Mouse (Mus musculus): ENCODE measurements around the gene Gm10337.
A peak's percentile ranks its signal among the peaks of the same experiment; 100 is the strongest.

Gm10337 gene

GRCm38 (mm10) chr15:102503447-102503846, at the start of gene Gm10337:
Gene Gm10337, plus strand, starts transcription at chr15:102503722.
- DNase-seq (ENCODE audit: low read depth): no peak

DNA sequence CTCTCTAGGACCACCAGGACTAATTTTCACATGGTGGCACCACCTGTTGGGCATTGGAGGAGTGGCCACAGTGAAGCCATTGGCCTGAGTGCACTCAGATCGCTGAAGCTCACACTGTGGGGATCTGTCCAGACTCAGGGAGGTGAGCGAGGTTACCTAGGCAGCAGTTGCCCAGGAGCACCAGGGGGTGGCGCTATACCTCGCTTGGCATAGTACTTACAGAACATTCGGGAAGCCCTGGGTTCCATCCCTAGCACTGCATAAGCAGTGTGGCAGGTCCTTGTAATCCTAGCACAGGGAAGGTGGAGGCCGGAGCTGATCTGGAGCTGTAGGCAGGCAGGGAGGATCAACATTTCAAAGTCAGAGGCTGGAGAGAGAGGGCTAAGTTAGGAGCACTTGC, 47.5 kb upstream of the Gm10337 start:
- DNase-seq (ENCODE audit: low read depth): no peak

GRCm38 (mm10) chr15:102458050-102458736, 45.3 kb upstream of the Gm10337 start:
- peak; percentile 36 for DNase-seq (ENCODE audit: low read depth)

DNA sequence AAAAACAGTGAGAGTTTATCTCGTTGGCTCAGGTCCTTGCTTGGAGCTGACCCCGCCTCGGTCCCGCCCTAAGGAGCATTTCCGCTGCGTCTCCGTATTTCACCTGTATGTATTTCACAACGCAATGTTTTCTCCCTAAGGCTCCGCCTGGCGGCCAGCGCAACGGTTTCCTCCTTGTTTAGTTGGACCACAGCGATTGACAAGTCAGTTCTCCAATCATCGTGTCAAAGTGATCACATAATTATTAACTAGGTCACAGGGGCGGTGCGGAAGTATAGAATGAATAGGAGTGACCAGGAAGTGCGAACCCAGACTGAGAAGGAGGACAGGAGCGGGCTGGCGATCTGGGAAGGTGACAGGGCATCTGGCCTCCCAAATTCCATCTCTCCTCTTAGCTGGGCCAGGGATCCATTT, 44.6 kb upstream of the Gm10337 start, which contains the start of gene Prr13:
Gene Prr13, plus strand, starts transcription at position 125 of the 414 bp plus-strand sequence.
- DNase-seq (ENCODE audit: low read depth): peak; percentile 97

GRCm38 (mm10) chr15:102459381-102459780, 44.1 kb upstream of the Gm10337 start:
- no peak for DNase-seq (ENCODE audit: low read depth)

- no peak for DNase-seq (ENCODE audit: low read depth)
Measured at GRCm38 (mm10) chr15:102459847-102460246, 43.7 kb upstream of the Gm10337 start.

DNA sequence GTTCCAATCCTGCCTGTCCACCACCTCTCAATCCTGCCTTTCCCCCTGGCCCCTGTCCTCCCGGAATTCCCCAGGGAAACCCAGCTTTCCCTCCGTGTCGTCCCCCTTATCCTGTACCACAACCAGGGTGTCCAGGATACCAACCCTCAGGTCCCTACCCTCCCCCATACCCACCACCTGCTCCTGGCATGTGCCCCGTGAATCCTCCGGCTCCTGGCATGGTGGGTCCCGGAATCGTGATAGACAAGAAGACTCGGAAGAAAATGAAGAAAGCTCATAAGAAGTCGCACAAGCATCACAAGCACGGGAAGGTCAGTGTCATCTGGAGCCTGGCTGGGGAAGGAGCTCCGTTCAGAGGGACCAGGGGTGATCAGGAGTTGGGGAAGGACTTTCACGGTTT, 43.1 kb upstream of the Gm10337 start:
- no peak for DNase-seq (ENCODE audit: low read depth)

- no peak for DNase-seq (ENCODE audit: low read depth)
Measured at GRCm38 (mm10) chr15:102460971-102461370, 42.6 kb upstream of the Gm10337 start.

DNA sequence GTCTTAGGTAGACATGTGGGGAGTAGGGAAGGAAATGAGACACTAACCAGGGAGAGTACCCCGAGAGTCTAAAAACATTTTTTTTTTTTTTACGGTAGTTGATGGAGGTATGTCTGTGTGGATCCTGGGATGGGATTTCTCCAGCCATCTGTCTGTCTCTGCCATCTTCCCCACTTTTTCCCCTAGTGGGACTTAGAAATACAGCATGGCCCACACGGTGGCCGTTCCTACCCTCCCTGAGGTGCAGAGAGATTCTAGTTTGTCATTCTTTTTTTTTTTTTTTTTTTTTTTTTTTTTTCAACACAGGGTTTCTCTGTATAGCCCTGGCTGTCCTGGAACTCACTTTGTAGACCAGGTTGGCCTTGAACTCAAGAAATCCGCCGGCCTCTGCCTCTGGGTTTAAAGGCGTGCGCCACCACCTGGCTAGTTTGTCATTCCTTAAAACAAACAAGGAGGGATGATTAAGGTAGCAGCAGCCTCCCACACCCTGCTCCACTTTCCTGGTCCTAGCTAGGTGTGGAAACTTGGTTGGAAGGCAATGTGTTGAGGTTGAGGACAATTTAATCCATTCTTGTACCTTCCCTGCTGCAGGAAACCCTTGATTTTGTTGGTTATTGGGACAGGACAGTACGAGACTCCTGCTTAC, 42.0 kb upstream of the Gm10337 start:
- no peak for DNase-seq (ENCODE audit: low read depth)

- DNase-seq (ENCODE audit: low read depth): no peak
Measured at GRCm38 (mm10) chr15:102463666-102464065, 39.9 kb upstream of the Gm10337 start.

- DNase-seq (ENCODE audit: low read depth): no peak
Measured at GRCm38 (mm10) chr15:102468675-102469370, 34.7 kb upstream of the Gm10337 start.

GRCm38 (mm10) chr15:102470183-102470604, 33.3 kb upstream of the Gm10337 start, which contains the start of gene Pcbp2:
Gene Pcbp2, plus strand, starts transcription at chr15:102470539.
- peak; percentile 93 for DNase-seq (ENCODE audit: low read depth)

GRCm38 (mm10) chr15:102470605-102471294, 32.8 kb upstream of the Gm10337 start:
- no peak for DNase-seq (ENCODE audit: low read depth)

- no peak for DNase-seq (ENCODE audit: low read depth)
Measured at GRCm38 (mm10) chr15:102471295-102471645, 32.3 kb upstream of the Gm10337 start.

DNA sequence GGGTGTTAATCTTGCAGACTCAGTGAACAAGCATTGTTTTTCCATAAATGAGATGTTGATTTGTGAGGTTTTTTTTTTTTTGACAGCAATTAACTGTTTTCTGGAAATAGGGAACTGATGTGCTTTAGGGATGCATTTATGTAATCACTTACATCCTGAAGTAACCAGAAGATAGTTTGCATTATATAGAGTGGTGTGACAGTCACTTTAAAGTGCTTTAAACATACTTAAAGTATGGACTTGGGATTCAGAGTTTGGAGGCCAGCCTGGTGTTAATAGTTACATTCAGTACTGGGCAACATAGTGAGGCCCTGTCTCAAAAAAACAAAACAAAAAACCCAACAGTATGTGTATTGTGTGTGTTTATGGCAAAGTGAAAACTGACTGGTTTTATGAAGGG, 31.8 kb upstream of the Gm10337 start:
- no peak for DNase-seq (ENCODE audit: low read depth)

DNA sequence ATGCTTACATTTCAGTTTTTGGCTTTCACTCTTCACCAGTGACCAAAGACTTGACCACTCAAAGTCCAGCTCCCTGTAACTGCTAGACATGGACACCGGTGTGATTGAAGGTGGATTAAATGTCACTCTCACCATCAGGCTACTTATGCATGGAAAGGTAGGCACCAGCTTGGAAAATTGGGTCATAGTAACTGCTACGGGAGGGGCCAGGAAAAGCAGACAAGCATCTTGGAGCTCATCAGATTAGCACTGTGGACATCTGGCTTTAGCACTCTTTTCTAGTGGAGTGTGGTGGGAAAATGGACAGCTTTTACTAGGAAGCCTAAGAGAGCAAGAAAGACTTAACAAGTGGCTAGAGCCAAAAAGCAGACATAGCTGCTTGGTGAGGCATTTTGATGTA, 30.3 kb upstream of the Gm10337 start:
- DNase-seq (ENCODE audit: low read depth): no peak

- no peak for DNase-seq (ENCODE audit: low read depth)
Measured at GRCm38 (mm10) chr15:102474520-102474919, 29.0 kb upstream of the Gm10337 start.

- no peak for DNase-seq (ENCODE audit: low read depth)
Measured at GRCm38 (mm10) chr15:102483136-102483535, 20.4 kb upstream of the Gm10337 start.

DNA sequence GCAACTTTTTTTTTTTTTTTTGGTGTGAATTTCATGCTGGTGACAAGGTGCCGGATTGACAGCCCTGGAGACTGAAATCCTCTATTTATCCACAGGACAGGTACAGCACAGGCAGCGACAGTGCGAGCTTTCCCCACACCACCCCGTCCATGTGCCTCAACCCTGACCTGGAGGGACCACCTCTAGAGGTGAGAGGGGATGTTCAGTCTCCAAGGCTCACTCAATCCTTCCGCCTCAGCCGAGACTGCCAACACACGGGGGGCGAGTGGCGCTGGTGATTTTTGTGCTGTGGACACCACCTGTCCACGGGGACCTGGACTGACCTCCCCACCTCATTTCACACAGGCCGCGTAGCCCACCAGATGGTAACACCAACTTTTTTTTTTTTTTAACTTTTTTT, 17.7 kb upstream of the Gm10337 start:
- no peak for DNase-seq (ENCODE audit: low read depth)

DNA sequence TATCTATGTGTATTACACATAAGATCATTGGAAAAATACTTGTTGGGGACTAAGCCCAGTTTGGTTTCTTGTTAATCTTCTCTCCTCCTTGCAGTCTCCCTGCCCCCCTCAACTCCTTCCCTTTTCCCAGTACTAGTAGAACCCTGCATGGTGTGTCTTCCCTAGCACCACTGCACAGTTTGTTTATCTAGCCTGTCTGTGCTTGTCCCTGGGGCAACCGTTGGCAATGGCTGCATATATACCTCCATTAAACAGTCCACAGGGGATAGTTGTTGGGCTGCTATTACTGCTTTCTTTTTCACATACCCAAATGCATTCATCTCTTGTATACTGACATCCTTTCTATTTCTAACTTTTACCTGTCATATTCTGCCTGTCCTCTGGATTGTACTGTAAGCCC, 15.9 kb upstream of the Gm10337 start:
- DNase-seq (ENCODE audit: low read depth): no peak

GRCm38 (mm10) chr15:102498322-102498721, 5.2 kb upstream of the Gm10337 start:
- no peak for DNase-seq (ENCODE audit: low read depth)

GRCm38 (mm10) chr15:102499370-102499769, 4.2 kb upstream of the Gm10337 start:
- no peak for DNase-seq (ENCODE audit: low read depth)

All from c-Kit-positive CD71-negative TER-119-negative erythroid progenitor cells, embryonic 14.5 days (primary cell).